Mouse (Mus musculus): ENCODE measurements around the gene Rab3il1. TPM values are rescaled to one million over a fixed set of nuclear protein-coding genes. Genes with fewer than 3 reads are reported as not detected.

The Rab3il1 gene
- total and polyA plus RNA-seq, 3 experiments: 1.0 to 1.4 TPM; not detected in 1

- TF ChIP-seq TAL1 (IDR thresholded peaks at IDR 0.05; ENCODE audit: low read length): peak; percentile 74
- peak; percentile 71; the same call in 1 of the 2 replicates for TF ChIP-seq MYC (IDR thresholded peaks at IDR 0.05; ENCODE audit: low read depth, low read length)
- TF ChIP-seq TBP (IDR thresholded peaks at IDR 0.05; ENCODE audit: low read depth, low read length): peak; percentile 43; the same call in 1 of the 2 replicates
- TF ChIP-seq MXI1 (IDR thresholded peaks at IDR 0.05; ENCODE audit: low read depth, low read length): peak; percentile 96
- TF ChIP-seq ETS1 (IDR thresholded peaks at IDR 0.05; ENCODE audit: low read depth, low read length): peak; percentile 92
- TF ChIP-seq MAZ (IDR thresholded peaks at IDR 0.05; ENCODE audit: low read depth, low read length): peak; percentile 60
- TF ChIP-seq USF2 (IDR thresholded peaks at IDR 0.05; ENCODE audit: borderline replicate concordance in 1 of 2, insufficient read depth in 1 of 2, low read depth in 1 of 2, low read length in 2 of 2): peak in 1 of 2 experiments; percentile 69; a peak in 3 of 4 replicates
- TF ChIP-seq ZNF384 (IDR thresholded peaks at IDR 0.05; ENCODE audit: low read depth, low read length): no peak
- peak; percentile 94 for TF ChIP-seq USF1 (IDR thresholded peaks at IDR 0.05; ENCODE audit: low read depth, low read length)
- peak; percentile 38; the same call in 1 of the 2 replicates for TF ChIP-seq BHLHE40 (IDR thresholded peaks at IDR 0.05; ENCODE audit: borderline replicate concordance, low read depth, low read length)
- TF ChIP-seq POLR2A (IDR thresholded peaks at IDR 0.05; ENCODE audit: control insufficient read depth in 1 of 2, insufficient read depth in 1 of 2, low read depth in 1 of 2, low read length in 2 of 2, poor library complexity in 1 of 2): peak in 1 of 2 experiments; percentile 41; a peak in 2 of 4 replicates
- TF ChIP-seq ELF1 (IDR thresholded peaks at IDR 0.05; ENCODE audit: low read depth, low read length): no peak
- peak; percentile 51 for TF ChIP-seq MYB (IDR thresholded peaks at IDR 0.05; ENCODE audit: low read depth, low read length)
Observed at GRCm38 (mm10) chr19:9982852-9983542, 18.5 kb upstream of the Rab3il1 start (continued).

- TF ChIP-seq USF1 (IDR thresholded peaks at IDR 0.05; ENCODE audit: low read depth, low read length) (peak; percentile 49), MAZ (IDR thresholded peaks at IDR 0.05; ENCODE audit: low read depth, low read length) (no peak)
- DNase-seq (ENCODE audit: low read depth, low spot score): peak; percentile 29
- H3K9ac ChIP-seq (ENCODE audit: control insufficient read depth, low read depth, low read length, poor library complexity, severe bottlenecking): peak overlapping the region; percentile 97
- peak overlapping the region; percentile 96 for H3K27ac ChIP-seq (ENCODE audit: control insufficient read depth, low read depth, low read length)
- peaks cover 14 to 41% of the 10 kb centered on the region in 2 experiments for H3K36me3 ChIP-seq (ENCODE audit: control insufficient read depth in 1 of 2, insufficient read depth in 2 of 2, low read length in 2 of 2)
- peaks cover 25% of the 10 kb centered on the region for H3K79me2 ChIP-seq (ENCODE audit: control insufficient read depth, insufficient read depth, low read length, poor library complexity)
- H3K9me3 ChIP-seq (replicated peaks; ENCODE audit: insufficient read depth, low read length): no peaks in the 10 kb centered on the region
- peaks cover 21 to 28% of the 10 kb centered on the region in 2 experiments for H3K4me1 ChIP-seq (ENCODE audit: control insufficient read depth in 1 of 2, insufficient read depth in 2 of 2, low read length in 2 of 2)
- H3K4me3 ChIP-seq (ENCODE audit: control insufficient read depth in 1 of 2, insufficient read depth in 1 of 2, low read depth in 2 of 2, low read length in 2 of 2): peak overlapping the region; percentile 90 to 96
- no peaks in the 10 kb centered on the region for H3K27me3 ChIP-seq (ENCODE audit: control insufficient read depth in 1 of 2, insufficient read depth in 2 of 2, low read length in 2 of 2)
Observed at GRCm38 (mm10) chr19:9984111-9985055, 17.1 kb upstream of the Rab3il1 start.

Data from MEL (cell line).